Mouse (Mus musculus) ES-E14 (cell line): ENCODE data around the gene Srp68.

Experiments
- CHD2 ChIP-seq: IDR thresholded peaks from 2 replicates; pipeline ENCODE4 v1.6.1; 2014; ENCODE audit warnings: mild to moderate bottlenecking, low read depth, low read length, inconsistent platforms
- MAFK ChIP-seq: IDR thresholded peaks from 2 replicates; pipeline ENCODE4 v1.6.1; 2014; ENCODE audit warnings: mild to moderate bottlenecking, low read depth, low read length, inconsistent platforms; ENCODE audit not compliant: insufficient read depth

GRCm38 (mm10) chr11:116297017-116297416, 23.0 kb upstream of the Srp68 start:
- TF ChIP-seq MAFK (no peak), CHD2 (no peak)
